Mouse (Mus musculus) T-helper 2 cell (primary cell): ENCODE measurements around the gene Cdca5.
"Not testable (repeated sequence)": the region's sequence is repeated elsewhere in the genome, so short reads cannot be mapped to it uniquely, and the experiment has no call there.

Experiments
- in situ Hi-C: fragments of 300-600 bp; cut with MboI, MseI; formaldehyde crosslinking; loops from one replicate; pipeline ENCODE4 v1.15.1; 2025; ENCODE audit warnings: high pct_unique_total_duplicates

Cdca5 gene

GRCm38 (mm10) chr19:6102169-6102853 lies 17.5 kb downstream of the Cdca5 start:
- in situ Hi-C loops, result no loop called here

- in situ Hi-C loops, result no loop called here
Observed at GRCm38 (mm10) chr19:6104476-6104875, 19.7 kb downstream of the Cdca5 start.

DNA sequence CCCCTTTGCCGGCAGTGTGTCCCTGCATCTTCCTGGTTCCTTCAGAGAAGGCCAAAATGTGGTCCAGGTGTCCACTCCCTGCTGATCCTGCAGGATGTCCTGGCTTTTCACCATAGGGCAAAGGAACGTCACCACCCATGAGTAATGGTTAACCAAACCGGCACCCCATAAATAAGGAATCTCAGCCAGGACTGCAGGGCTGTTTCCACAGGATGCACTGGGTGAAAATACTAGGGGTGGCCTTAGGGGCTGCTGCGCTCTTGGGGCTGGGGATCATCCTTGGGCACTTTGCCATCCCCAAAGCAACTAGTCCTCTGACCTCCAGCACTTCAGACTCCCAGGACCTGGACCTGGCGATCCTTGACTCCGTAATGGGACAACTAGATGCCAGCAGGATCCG lies 20.8 kb downstream of the Cdca5 start, which contains the start of gene Naaladl1:
TSS of gene Naaladl1 (plus strand) at position 197 of the 400 bp plus-strand sequence.
- in situ Hi-C loops, result no loop called here

DNA sequence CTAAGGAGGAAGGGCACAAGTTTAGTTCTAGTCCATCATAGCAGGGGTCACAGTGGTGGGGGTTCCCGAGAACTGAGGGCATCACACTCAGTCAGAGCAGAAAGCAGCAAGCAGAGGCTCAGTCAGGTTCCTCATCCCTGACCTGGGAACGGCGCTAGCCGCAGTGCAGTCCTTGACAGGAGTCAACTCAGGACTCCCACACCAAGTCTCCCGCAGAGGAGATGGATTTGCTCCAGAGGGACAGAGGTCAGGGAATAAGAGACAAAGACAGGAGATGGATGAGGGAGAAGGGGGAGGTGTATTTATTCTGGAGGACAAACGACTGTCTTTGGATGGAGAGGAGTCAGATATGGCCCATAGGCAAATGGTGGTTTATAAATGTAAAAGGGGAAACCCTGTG lies 28.3 kb downstream of the Cdca5 start:
- in situ Hi-C loops, result no loop called here

- in situ Hi-C loops, result loop anchor here (5.0 kb wide), 1 partner anchor 59 kb away; the partner anchor contains the start of genes Fau and Mrpl49
Observed at GRCm38 (mm10) chr19:6116113-6116850, 31.5 kb downstream of the Cdca5 start.

DNA sequence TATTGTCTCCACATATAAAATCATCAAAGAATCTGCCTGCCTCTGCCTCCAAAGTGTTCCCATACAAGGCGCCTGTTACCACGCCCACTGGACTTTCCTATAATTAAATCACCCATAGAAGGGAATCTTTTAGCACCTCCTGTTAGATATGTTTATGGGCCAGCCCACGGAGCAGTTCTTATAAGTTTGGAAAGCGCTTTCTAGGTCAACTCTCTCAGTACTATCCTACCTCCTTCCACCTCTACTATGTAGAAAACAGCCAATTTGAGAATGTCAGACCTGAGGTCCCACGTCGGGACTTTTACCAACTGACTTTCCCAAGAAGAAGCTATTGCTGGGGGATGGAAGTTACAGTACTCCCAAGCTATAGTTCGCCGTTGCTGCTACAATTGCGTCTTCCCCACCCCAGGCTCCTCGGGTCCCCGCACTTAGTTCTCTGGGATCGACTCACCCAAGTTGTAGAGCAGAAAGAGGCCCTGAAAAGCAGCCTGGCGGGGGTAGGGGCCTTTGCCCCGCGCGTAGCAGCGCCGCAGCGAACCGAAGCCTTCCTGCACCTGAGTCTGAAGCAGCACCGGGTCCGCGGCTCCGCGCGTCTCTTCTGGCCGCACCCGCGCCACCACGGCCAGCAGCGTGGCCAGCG lies 32.7 kb downstream of the Cdca5 start:
- in situ Hi-C loops, result loop anchor here (5.0 kb wide), 1 partner anchor 60 kb away; the partner anchor contains the start of genes Fau and Mrpl49

- in situ Hi-C loops, result loop anchor here (5.0 kb wide), 1 partner anchor 61 kb away; the partner anchor contains the start of genes Fau and Mrpl49
Observed at GRCm38 (mm10) chr19:6117986-6118676, 33.3 kb downstream of the Cdca5 start, which contains the start of gene Sac3d1. Sac3d1 (minus strand) TSS chr19:6118650.

- in situ Hi-C loops, result loop anchor here (5.0 kb wide), 1 partner anchor 61 kb away; the partner anchor contains the start of genes Fau and Mrpl49
Observed at GRCm38 (mm10) chr19:6118677-6119185, 33.9 kb downstream of the Cdca5 start.

- in situ Hi-C loops, result loop anchor here (5.0 kb wide), 1 partner anchor 159 kb away; the partner anchor contains the start of gene Pola2
Observed at GRCm38 (mm10) chr19:6121761-6122160, 37.0 kb downstream of the Cdca5 start.

DNA sequence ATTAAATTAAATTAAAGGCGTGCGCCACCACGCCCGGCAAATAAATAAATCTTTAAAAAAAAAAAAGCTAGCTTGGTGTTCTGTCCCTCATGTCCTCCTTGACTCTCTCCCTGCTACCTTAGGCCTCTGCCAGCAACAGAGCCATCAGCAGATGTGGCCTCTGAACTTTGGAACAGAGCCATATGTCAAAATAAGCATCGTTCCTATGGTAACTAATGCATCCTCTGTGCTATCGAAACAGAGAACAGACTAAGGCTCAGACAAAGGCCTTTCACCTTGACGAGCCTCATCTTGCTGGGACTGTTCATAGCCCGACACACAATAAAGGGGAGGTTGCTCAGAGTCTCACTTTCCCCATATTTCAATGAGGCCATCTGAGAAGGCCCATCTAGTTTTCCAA lies 38.5 kb downstream of the Cdca5 start:
- in situ Hi-C loops, result loop anchor here (5.0 kb wide), 1 partner anchor 161 kb away; the partner anchor contains the start of gene Pola2

GRCm38 (mm10) chr19:6124898-6125297 lies 40.1 kb downstream of the Cdca5 start:
- in situ Hi-C loops, result loop anchor here (5.0 kb wide), 1 partner anchor 163 kb away; the partner anchor contains the start of gene Pola2

- in situ Hi-C loops, result no loop called here
Observed at GRCm38 (mm10) chr19:6126289-6126688, 41.5 kb downstream of the Cdca5 start.

GRCm38 (mm10) chr19:6126789-6127580 lies 42.2 kb downstream of the Cdca5 start:
- in situ Hi-C loops, result no loop called here

DNA sequence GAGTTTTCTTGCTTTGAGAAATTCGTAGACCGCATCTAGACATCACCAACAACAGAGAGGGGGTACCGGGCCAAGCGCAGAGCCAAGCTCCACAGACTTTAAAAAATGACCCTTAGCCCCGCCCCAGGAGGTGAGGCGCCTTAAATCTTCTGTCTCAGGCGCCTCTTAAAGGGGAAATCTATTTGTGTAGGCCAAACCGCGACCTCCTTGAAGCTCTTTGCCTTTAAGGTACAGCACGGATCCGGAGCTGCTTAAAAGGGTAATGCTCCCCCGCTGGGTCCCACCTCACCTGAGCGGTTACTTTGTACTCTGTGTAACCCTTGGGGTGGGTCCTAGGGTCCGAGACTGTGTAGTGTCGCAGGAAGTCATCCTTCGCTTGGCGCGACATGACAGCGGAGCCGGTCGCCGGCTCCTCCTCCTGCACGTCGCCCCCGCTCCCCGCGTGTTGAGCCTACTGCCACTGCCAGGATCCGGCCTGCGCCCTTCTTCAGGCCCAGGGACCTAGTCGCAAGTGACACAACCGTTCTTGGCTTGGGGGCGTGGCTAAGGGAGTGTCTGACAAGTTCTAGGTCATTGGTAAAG lies 43.1 kb downstream of the Cdca5 start, which contains the start of gene Snx15:
TSS of gene Snx15 (minus strand) at position 545 of the 582 bp plus-strand sequence.
- in situ Hi-C loops, result no loop called here

DNA sequence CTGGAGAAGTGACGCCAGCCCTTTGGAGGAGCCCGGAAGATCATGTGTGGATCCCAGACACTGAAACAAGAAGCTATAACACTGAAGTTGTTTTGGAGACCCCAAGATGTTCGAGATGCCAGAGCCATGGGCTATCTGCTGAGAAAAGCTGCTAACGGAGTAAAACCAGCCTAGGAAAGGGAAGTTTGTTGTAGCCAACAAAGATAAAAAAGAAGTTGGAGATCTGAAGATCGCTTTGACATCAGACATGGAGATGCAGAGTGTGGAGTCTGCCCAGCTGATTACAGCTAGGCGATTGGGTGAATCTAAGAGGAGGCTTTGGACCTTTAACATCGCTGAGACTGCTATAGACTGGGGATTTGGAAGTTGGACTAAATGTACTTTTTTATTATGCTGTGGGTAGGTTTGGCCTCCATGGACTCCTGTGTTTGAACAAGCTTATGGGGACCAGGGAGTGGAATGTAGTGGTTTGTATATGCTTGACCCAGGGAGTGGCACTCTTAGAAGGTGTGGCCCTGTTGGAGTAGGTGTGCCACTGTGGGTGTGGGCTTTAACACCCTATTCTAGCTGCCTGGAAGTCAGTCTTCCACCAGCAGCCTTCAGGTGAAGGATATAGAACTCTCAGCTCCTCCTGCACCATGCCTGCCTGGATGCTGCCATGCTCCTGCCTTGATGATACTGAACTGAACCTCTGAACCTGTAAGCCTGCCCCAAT lies 45.8 kb downstream of the Cdca5 start:
- in situ Hi-C loops, result not testable (repeated sequence)

DNA sequence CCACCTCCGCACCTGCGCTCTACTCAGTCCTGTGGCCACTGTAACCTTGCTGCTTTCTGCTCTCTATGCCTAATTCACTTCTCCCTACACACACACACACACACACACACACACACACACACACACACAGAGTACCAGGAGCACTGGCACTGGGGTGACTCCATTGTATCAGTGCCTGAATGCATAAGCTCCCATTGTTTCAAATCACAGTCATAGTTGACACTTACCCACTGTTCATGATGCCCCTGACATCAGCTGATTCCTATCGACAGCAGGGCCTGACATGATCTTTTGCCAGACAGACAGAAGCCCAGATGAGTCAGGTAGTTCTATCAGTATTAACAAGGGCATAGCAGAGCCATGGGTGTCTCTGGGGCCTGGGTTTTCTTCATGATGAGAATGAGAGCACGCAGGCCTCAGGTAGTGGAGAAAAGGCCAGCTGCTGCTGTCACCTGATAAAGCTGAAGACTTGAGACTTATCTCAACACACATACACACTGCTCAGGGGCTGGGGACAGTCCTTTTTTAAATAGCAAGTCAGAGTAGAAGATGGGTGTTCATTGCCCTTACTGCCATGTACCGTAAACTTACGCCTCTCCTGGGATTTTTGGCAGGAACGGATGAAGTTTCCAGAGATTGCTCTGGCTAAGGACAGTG lies 47.5 kb downstream of the Cdca5 start:
- in situ Hi-C loops, result no loop called here

GRCm38 (mm10) chr19:6133197-6133596 lies 48.4 kb downstream of the Cdca5 start:
- in situ Hi-C loops, result not testable (repeated sequence)

GRCm38 (mm10) chr19:6136397-6136796 lies 51.6 kb downstream of the Cdca5 start:
- in situ Hi-C loops, result no loop called here
